13 mouse cellular contexts compared by ENCODE assay signal in genomic region chr13:70684976-70685609, GRCm38 (mm10). TPM values are rescaled to one million over a fixed set of nuclear protein-coding genes. Genes with fewer than 3 reads are reported as not detected.
DNase-seq lines count a peak whose midpoint lies in the region; ATAC-seq and TF ChIP-seq lines count a peak whose summit lies in the region.
"Had no signal": no experiment of that assay in that cellular context is flagged by ENCODE, and none has a peak within 500 bp of the region (broad histone marks: within the 10 kb centered on the region; RNA-seq: fewer than 3 reads in every experiment).

No protein-coding gene starts in this region.

- TF ChIP-seq CTCF in stomach, postnatal 0 days (IDR thresholded peaks at IDR 0.05; ENCODE audit: low read depth): no peak

- H3K27me3 ChIP-seq in forebrain, embryonic 10.5 days (ENCODE audit: poor library complexity, severe bottlenecking): no peaks in the 10 kb centered on the region
- no peaks in the 10 kb centered on the region for H3K27me3 ChIP-seq in forebrain, embryonic 15.5 days
- no peaks in the 10 kb centered on the region for H3K27me3 ChIP-seq in stomach, postnatal 0 days (ENCODE audit: control insufficient read depth, insufficient read depth, low read length)
- H3K27me3 ChIP-seq: hindbrain, embryonic 15.5 days had no signal

- H3K4me1 ChIP-seq in forebrain, embryonic 10.5 days: peaks cover 16% of the 10 kb centered on the region
- no peaks in the 10 kb centered on the region for H3K4me1 ChIP-seq in forebrain, embryonic 15.5 days
- no peaks in the 10 kb centered on the region for H3K4me1 ChIP-seq in stomach, postnatal 0 days (replicated peaks; ENCODE audit: control insufficient read depth, insufficient read depth)
- H3K4me1 ChIP-seq: hindbrain, embryonic 15.5 days had no signal

- WGBS in forebrain, embryonic 10.5 days: 73% methylated on average over 7 of the region's 7 CpGs
- WGBS in forebrain, embryonic 15.5 days: 58% methylated on average over 7 of the region's 7 CpGs
- WGBS in stomach, postnatal 0 days: 45% methylated on average over 7 of the region's 7 CpGs

- no peak overlapping the region; the same call in 1 of the 2 replicates for H3K27ac ChIP-seq in forebrain, embryonic 10.5 days
- no peak overlapping the region for H3K27ac ChIP-seq in forebrain, embryonic 15.5 days (replicated peaks)
- H3K27ac ChIP-seq in stomach, postnatal 0 days (replicated peaks): no peak overlapping the region
- H3K27ac ChIP-seq: hindbrain, embryonic 15.5 days had no signal

- no peaks in the 10 kb centered on the region for H3K36me3 ChIP-seq in forebrain, embryonic 10.5 days (replicated peaks)
- no peaks in the 10 kb centered on the region for H3K36me3 ChIP-seq in forebrain, embryonic 15.5 days
- no peaks in the 10 kb centered on the region for H3K36me3 ChIP-seq in stomach, postnatal 0 days (ENCODE audit: control insufficient read depth, insufficient read depth, low read length)
- H3K36me3 ChIP-seq: G1E; hindbrain, embryonic 15.5 days had no signal

- no peak overlapping the region for H3K4me3 ChIP-seq in forebrain, embryonic 10.5 days
- no peak overlapping the region for H3K4me3 ChIP-seq in forebrain, embryonic 15.5 days
- H3K4me3 ChIP-seq in stomach, postnatal 0 days (ENCODE audit: low read depth, low read length): no peak overlapping the region
- H3K4me3 ChIP-seq: hindbrain, embryonic 15.5 days had no signal

- peak; percentile 17 for DNase-seq in forebrain, embryonic 10.5 days (ENCODE audit: extremely low spot score, low spot score)
- DNase-seq in retina, adult 2 months (ENCODE audit: low read depth, low spot score): peak; percentile 20
- no peak for DNase-seq in retina, embryonic 14.5 days (ENCODE audit: low spot score)
- DNase-seq in lung, postnatal 36 days: peak; percentile 30
- DNase-seq in stomach, postnatal 0 days (ENCODE audit: low spot score): no peak
- DNase-seq in right cerebral cortex, adult 18-20 months: no peak
- no peak for DNase-seq in left cerebral cortex, adult 9 months (ENCODE audit: low spot score in 2 of 2)
- DNase-seq: kidney, postnatal 14 days; liver; thymus, postnatal 4 days had no signal

- TF ChIP-seq EP300 in stomach, postnatal 0 days (optimal IDR thresholded peaks at IDR 0.05): no peak

- H3K9ac ChIP-seq in forebrain, embryonic 15.5 days (replicated peaks): no peak overlapping the region
- no peak overlapping the region for H3K9ac ChIP-seq in stomach, postnatal 0 days (ENCODE audit: low read length)
- H3K9ac ChIP-seq: hindbrain, embryonic 15.5 days had no signal

- ATAC-seq in forebrain, embryonic 15.5 days (replicated peaks): no peak
- 0 out of 2 replicates have a peak, but pooled peaks have one; percentile 20 for ATAC-seq in stomach, postnatal 0 days (ENCODE audit: low FRiP score, low TSS enrichment)

- no peaks in the 10 kb centered on the region for H3K9me3 ChIP-seq in forebrain, embryonic 10.5 days
- no peaks in the 10 kb centered on the region for H3K9me3 ChIP-seq in forebrain, embryonic 15.5 days
- no peaks in the 10 kb centered on the region for H3K9me3 ChIP-seq in stomach, postnatal 0 days (ENCODE audit: control insufficient read depth, low read length)
- H3K9me3 ChIP-seq: hindbrain, embryonic 15.5 days had no signal

- H3K4me2 ChIP-seq in forebrain, embryonic 15.5 days (replicated peaks): no peak overlapping the region
- no peak overlapping the region for H3K4me2 ChIP-seq in stomach, postnatal 0 days (replicated peaks; ENCODE audit: low read depth)
- H3K4me2 ChIP-seq: hindbrain, embryonic 15.5 days had no signal

RNA-seq across cellular contexts. Expression of gene Ice1, which starts 47.7 kb away (rescaled TPM):
- polyA plus RNA-seq in forebrain, embryonic 10.5 days (2016; fragmentation: Nextera tagmentation; extraction: Ambion mirVana): 21.8 and 22.4 TPM in 2 replicates
- 31.3 and 31.4 TPM in 2 replicates for polyA plus RNA-seq in forebrain, embryonic 15.5 days (2015; fragmentation: Nextera tagmentation; extraction: Ambion mirVana)
- 6.0 and 7.3 TPM in 2 replicates for polyA plus RNA-seq in stomach, postnatal 0 days (2015; fragmentation: Nextera tagmentation; extraction: Ambion mirVana)

Comparison
In these comparisons a context has a peak if more than half of its experiments do, and no peak if none do; other contexts are left out.
1. DNase-seq: peak in forebrain, embryonic 10.5 days (single experiment), retina, adult 2 months (single experiment) and lung, postnatal 36 days (single experiment); none in retina, embryonic 14.5 days (single experiment), stomach, postnatal 0 days (single experiment), right cerebral cortex, adult 18-20 months (single experiment) and left cerebral cortex, adult 9 months (0 of 2).